Comparison of ENCODE assay signal across 24 mouse cellular contexts in genomic region chr9:53852158-53852557, GRCm38 (mm10). TPM values are rescaled to one million over a fixed set of nuclear protein-coding genes. Genes with fewer than 3 reads are reported as not detected.
DNase-seq lines count a peak whose midpoint lies in the region; ATAC-seq lines count a peak whose summit lies in the region.
"Had no signal": no experiment of that assay in that cellular context is flagged by ENCODE, and none has a peak within 500 bp of the region (broad histone marks: within the 10 kb centered on the region; RNA-seq: fewer than 3 reads in every experiment).

No protein-coding gene starts in this region.

- H3K27me3 ChIP-seq in embryonic facial prominence, embryonic 14.5 days (replicated peaks; ENCODE audit: control insufficient read depth, insufficient read depth, low read length) = no peaks in the 10 kb centered on the region
- H3K27me3 ChIP-seq in embryonic facial prominence, embryonic 10.5 days (replicated peaks; ENCODE audit: low read depth, poor library complexity, severe bottlenecking) = no peaks in the 10 kb centered on the region
- H3K27me3 ChIP-seq in kidney, embryonic 16.5 days (ENCODE audit: insufficient read depth, low read length) = no peaks in the 10 kb centered on the region
- no peaks in the 10 kb centered on the region for H3K27me3 ChIP-seq in forebrain, embryonic 11.5 days (ENCODE audit: control insufficient read depth, insufficient read depth, low read length)
- H3K27me3 ChIP-seq: limb, embryonic 13.5 days; liver, embryonic 15.5 days; lung, embryonic 15.5 days had no signal

- H3K9me3 ChIP-seq in embryonic facial prominence, embryonic 14.5 days (ENCODE audit: control insufficient read depth, low read length) = no peaks in the 10 kb centered on the region
- H3K9me3 ChIP-seq in embryonic facial prominence, embryonic 10.5 days = no peaks in the 10 kb centered on the region
- H3K9me3 ChIP-seq in kidney, embryonic 16.5 days (ENCODE audit: low read length) = no peaks in the 10 kb centered on the region
- no peaks in the 10 kb centered on the region for H3K9me3 ChIP-seq in forebrain, embryonic 11.5 days (ENCODE audit: control insufficient read depth, low read length)
- H3K9me3 ChIP-seq: forebrain, embryonic 10.5 days; limb, embryonic 13.5 days; liver, embryonic 15.5 days; lung, embryonic 15.5 days had no signal

- no peaks in the 10 kb centered on the region for H3K4me1 ChIP-seq in embryonic facial prominence, embryonic 14.5 days (ENCODE audit: control insufficient read depth, insufficient read depth, low read length)
- no peaks in the 10 kb centered on the region for H3K4me1 ChIP-seq in embryonic facial prominence, embryonic 10.5 days
- H3K4me1 ChIP-seq in kidney, embryonic 16.5 days (ENCODE audit: insufficient read depth, low read length) = 0 out of 2 replicates have a peak, but pooled peaks cover 3% of the 10 kb centered on the region
- H3K4me1 ChIP-seq in forebrain, embryonic 11.5 days (replicated peaks; ENCODE audit: control insufficient read depth, insufficient read depth, low read length) = no peaks in the 10 kb centered on the region
- H3K4me1 ChIP-seq: forebrain, embryonic 10.5 days; limb, embryonic 13.5 days; liver, embryonic 15.5 days; lung, embryonic 15.5 days had no signal

- no peaks in the 10 kb centered on the region for H3K36me3 ChIP-seq in embryonic facial prominence, embryonic 14.5 days (ENCODE audit: control insufficient read depth, insufficient read depth, low read length)
- no peaks in the 10 kb centered on the region for H3K36me3 ChIP-seq in embryonic facial prominence, embryonic 10.5 days (replicated peaks)
- H3K36me3 ChIP-seq in kidney, embryonic 16.5 days (ENCODE audit: insufficient read depth, low read length) = no peaks in the 10 kb centered on the region
- H3K36me3 ChIP-seq in forebrain, embryonic 11.5 days (ENCODE audit: control insufficient read depth, insufficient read depth, low read length) = no peaks in the 10 kb centered on the region
- H3K36me3 ChIP-seq: forebrain, embryonic 10.5 days; limb, embryonic 13.5 days; liver, embryonic 15.5 days; lung, embryonic 15.5 days had no signal

- peak; percentile 57; the same call in 1 of the 2 replicates for ATAC-seq in embryonic facial prominence, embryonic 14.5 days (ENCODE audit: low read depth)
- no peak for ATAC-seq in kidney, embryonic 16.5 days (ENCODE audit: low FRiP score, low TSS enrichment)
- no peak for ATAC-seq in forebrain, embryonic 11.5 days (replicated peaks; ENCODE audit: low FRiP score)
- ATAC-seq: forebrain, postnatal 0 days; intestine, postnatal 0 days had no signal

- intact Hi-C loops in gastrocnemius, postnatal 14 days (cut with DNase I; ENCODE audit: low total_unique reads) = no loop called here

- H3K27ac ChIP-seq in embryonic facial prominence, embryonic 14.5 days (replicated peaks; ENCODE audit: low read depth, low read length) = no peak overlapping the region
- H3K27ac ChIP-seq in embryonic facial prominence, embryonic 10.5 days (replicated peaks) = no peak overlapping the region
- H3K27ac ChIP-seq in kidney, embryonic 16.5 days (ENCODE audit: low read length) = no peak overlapping the region
- H3K27ac ChIP-seq in forebrain, embryonic 11.5 days (ENCODE audit: low read depth, low read length) = no peak overlapping the region
- H3K27ac ChIP-seq: forebrain, embryonic 10.5 days; limb, embryonic 13.5 days; liver, embryonic 15.5 days; lung, embryonic 15.5 days had no signal

- no peak overlapping the region for H3K4me2 ChIP-seq in embryonic facial prominence, embryonic 14.5 days (ENCODE audit: low read depth, low read length)
- H3K4me2 ChIP-seq in kidney, embryonic 16.5 days (replicated peaks; ENCODE audit: low read depth, low read length) = no peak overlapping the region
- no peak overlapping the region for H3K4me2 ChIP-seq in forebrain, embryonic 11.5 days (ENCODE audit: low read depth, low read length, severe bottlenecking)
- H3K4me2 ChIP-seq: limb, embryonic 13.5 days; liver, embryonic 15.5 days; lung, embryonic 15.5 days had no signal

- no peak overlapping the region for H3K9ac ChIP-seq in embryonic facial prominence, embryonic 14.5 days (ENCODE audit: low read depth, low read length)
- H3K9ac ChIP-seq in kidney, embryonic 16.5 days (replicated peaks; ENCODE audit: low read length) = no peak overlapping the region
- H3K9ac ChIP-seq in forebrain, embryonic 11.5 days (ENCODE audit: low read length) = no peak overlapping the region
- H3K9ac ChIP-seq: forebrain, postnatal 0 days; limb, embryonic 13.5 days; liver, embryonic 15.5 days; lung, embryonic 15.5 days had no signal

- DNase-seq in embryonic facial prominence, embryonic 14.5 days (ENCODE audit: low spot score) = peak; percentile 59
- DNase-seq in embryonic facial prominence, embryonic 10.5 days (ENCODE audit: low spot score) = no peak
- DNase-seq in kidney, adult 11 months = peak; percentile 33
- DNase-seq in gastrocnemius, postnatal 14 days = peak; percentile 25
- peak; percentile 69 to 71 for DNase-seq in kidney, postnatal 25 days
- DNase-seq in adrenal gland, adult 8-10 months = no peak
- no peak for DNase-seq in forebrain, embryonic 11.5 days (ENCODE audit: low spot score)
- DNase-seq: adrenal gland, postnatal 25 days; cerebellum, adult 8-10 months; cerebellum, postnatal 36 days; embryo, embryonic 11 days; forebrain, postnatal 0 days; layer of hippocampus, postnatal 36 days; lung, postnatal 4 days; midbrain, embryonic 14.5 days; spleen, adult 18-20 months had no signal

- 76% methylated on average over 4 of the region's 4 CpGs for WGBS in embryonic facial prominence, embryonic 14.5 days
- WGBS in embryonic facial prominence, embryonic 10.5 days = 89% methylated on average over 4 of the region's 4 CpGs
- WGBS in kidney, embryonic 16.5 days = 83% methylated on average over 4 of the region's 4 CpGs
- WGBS in forebrain, embryonic 11.5 days = 92% methylated on average over 4 of the region's 4 CpGs

- H3K4me3 ChIP-seq in embryonic facial prominence, embryonic 14.5 days (ENCODE audit: low read depth, low read length) = no peak overlapping the region
- H3K4me3 ChIP-seq in embryonic facial prominence, embryonic 10.5 days = no peak overlapping the region
- H3K4me3 ChIP-seq in kidney, embryonic 16.5 days (ENCODE audit: low read length) = no peak overlapping the region
- H3K4me3 ChIP-seq in forebrain, embryonic 11.5 days (ENCODE audit: low read depth, low read length) = no peak overlapping the region
- H3K4me3 ChIP-seq: forebrain, embryonic 10.5 days; limb, embryonic 13.5 days; liver, embryonic 15.5 days; lung, embryonic 15.5 days had no signal

RNA-seq across cellular contexts. Expression of gene Sln, which starts 2.2 kb away (rescaled TPM):
- 177 and 295 TPM in 2 replicates for polyA plus RNA-seq in embryonic facial prominence, embryonic 14.5 days (2014; fragmentation: Nextera tagmentation; extraction: Ambion mirVana)
- polyA plus RNA-seq in embryonic facial prominence, embryonic 10.5 days (2016; fragmentation: Nextera tagmentation; extraction: Ambion mirVana) = 0.22 TPM in 1 of 2 replicates, not detected in the other
- 4.5 TPM in 2 replicates for polyA plus RNA-seq in kidney, embryonic 16.5 days (2015; fragmentation: Nextera tagmentation; extraction: Ambion mirVana)
- total RNA-seq in gastrocnemius, postnatal 14 days (2021) = 10 to 100 TPM in 1 of 2 experiments, 1 to 10 TPM in 1; 2.7 to 16.8 TPM
- total RNA-seq in adrenal gland, adult 8-10 months (2022) = not detected
- not detected in 2 replicates for polyA plus RNA-seq in forebrain, embryonic 11.5 days (2014; fragmentation: Nextera tagmentation; extraction: Ambion mirVana)
- total RNA-seq: adrenal gland, postnatal 25 days; forebrain, postnatal 0 days; left cerebral cortex, postnatal 10 days; megakaryocyte-erythroid progenitor cell, adult 5-6 weeks had no signal
- polyA plus RNA-seq: forebrain, embryonic 10.5 days; midbrain, embryonic 14.5 days had no signal

Comparison
In these comparisons a context has a peak if more than half of its experiments do, and no peak if none do; other contexts are left out.
1. DNase-seq: peak in embryonic facial prominence, embryonic 14.5 days (single experiment), kidney, adult 11 months (single experiment), gastrocnemius, postnatal 14 days (single experiment) and kidney, postnatal 25 days (2 of 2); none in embryonic facial prominence, embryonic 10.5 days (single experiment), adrenal gland, adult 8-10 months (single experiment) and forebrain, embryonic 11.5 days (single experiment).
2. RNA of gene Sln, which starts 2.2 kb away (polyA plus RNA-seq): 177 to 295 TPM in embryonic facial prominence, embryonic 14.5 days; 4.5 TPM in kidney, embryonic 16.5 days, 0.22 TPM in embryonic facial prominence, embryonic 10.5 days and not detected in forebrain, embryonic 11.5 days; every median in the first group is over 10 times any median in the second.